Mouse (Mus musculus) gastrocnemius, adult 8-10 months (tissue): ENCODE measurements at regions not wholly inside any gene's neighbourhood (a gene's known extent, or its start where the extent isn't known, plus 50 kb on each side); places are given as distances from the start of the nearest gene placed in this dataset.

Experiments
- DNase-seq, 2 experiments: peaks; one replicate each; pipeline ENCODE4 v3.0.0; 2022; ENCODE audit warnings: low spot score in 2 of 2

GRCm38 (mm10) chr7:40663781-40664180 is 234.3 kb upstream of the Vstm2b start:
- DNase-seq: no peak

- DNase-seq: no peak
These were observed 231.5 kb upstream of the Vstm2b start for GRCm38 (mm10) chr7:40666625-40667024.

GRCm38 (mm10) chr7:40670401-40670800 is 227.7 kb upstream of the Vstm2b start:
- no peak for DNase-seq

- DNase-seq: no peak
These were observed 227.1 kb upstream of the Vstm2b start for GRCm38 (mm10) chr7:40671068-40671467.

- no peak for DNase-seq
These were observed 225.8 kb upstream of the Vstm2b start for GRCm38 (mm10) chr7:40672348-40672747.

GRCm38 (mm10) chr7:40674397-40674796 is 223.7 kb upstream of the Vstm2b start:
- DNase-seq: no peak

GRCm38 (mm10) chr7:40677601-40678000 is 220.5 kb upstream of the Vstm2b start:
- no peak for DNase-seq

GRCm38 (mm10) chr7:40680567-40680966 is 217.6 kb upstream of the Vstm2b start:
- DNase-seq: no peak

GRCm38 (mm10) chr7:40680993-40681392 is 217.1 kb upstream of the Vstm2b start:
- no peak for DNase-seq

- DNase-seq: no peak
These were observed 215.0 kb upstream of the Vstm2b start for GRCm38 (mm10) chr7:40683176-40683575.

GRCm38 (mm10) chr7:40683641-40684040 is 214.5 kb upstream of the Vstm2b start:
- DNase-seq: no peak

GRCm38 (mm10) chr7:40687005-40687404 is 211.1 kb upstream of the Vstm2b start:
- DNase-seq: no peak

- DNase-seq: peak in 1 of 2 experiments; percentile 21
These were observed 209.6 kb upstream of the Vstm2b start for GRCm38 (mm10) chr7:40688546-40688945.

GRCm38 (mm10) chr7:40693755-40694154 is 204.4 kb upstream of the Vstm2b start:
- no peak for DNase-seq

- no peak for DNase-seq
These were observed 200.6 kb upstream of the Vstm2b start for GRCm38 (mm10) chr7:40697551-40697950.

- no peak for DNase-seq
These were observed 199.8 kb upstream of the Vstm2b start for GRCm38 (mm10) chr7:40698309-40698708.

- no peak for DNase-seq
These were observed 198.5 kb upstream of the Vstm2b start for GRCm38 (mm10) chr7:40699633-40700032.

- DNase-seq: no peak
These were observed 197.5 kb upstream of the Vstm2b start for GRCm38 (mm10) chr7:40700656-40701055.

GRCm38 (mm10) chr7:40702191-40703045 is 195.7 kb upstream of the Vstm2b start:
- DNase-seq: peak; percentile 47 to 59

GRCm38 (mm10) chr7:40708231-40708630 is 189.9 kb upstream of the Vstm2b start:
- no peak for DNase-seq

GRCm38 (mm10) chr7:40717991-40718390 is 180.1 kb upstream of the Vstm2b start:
- DNase-seq: no peak

- no peak for DNase-seq
These were observed 161.1 kb upstream of the Vstm2b start for GRCm38 (mm10) chr7:40736971-40737468.

- DNase-seq: no peak
These were observed 160.6 kb upstream of the Vstm2b start for GRCm38 (mm10) chr7:40737496-40737895.
